Mouse (Mus musculus): ENCODE measurements around the gene Plekha6. TPM values are rescaled to one million over a fixed set of nuclear protein-coding genes. Genes with fewer than 3 reads are reported as not detected.
"Not testable (repeated sequence)": the region's sequence is repeated elsewhere in the genome, so short reads cannot be mapped to it uniquely, and the experiment has no call there.

The Plekha6 gene
- total RNA-seq, 2 experiments from 2014 or later: 66.5 to 87.4 TPM

DNA sequence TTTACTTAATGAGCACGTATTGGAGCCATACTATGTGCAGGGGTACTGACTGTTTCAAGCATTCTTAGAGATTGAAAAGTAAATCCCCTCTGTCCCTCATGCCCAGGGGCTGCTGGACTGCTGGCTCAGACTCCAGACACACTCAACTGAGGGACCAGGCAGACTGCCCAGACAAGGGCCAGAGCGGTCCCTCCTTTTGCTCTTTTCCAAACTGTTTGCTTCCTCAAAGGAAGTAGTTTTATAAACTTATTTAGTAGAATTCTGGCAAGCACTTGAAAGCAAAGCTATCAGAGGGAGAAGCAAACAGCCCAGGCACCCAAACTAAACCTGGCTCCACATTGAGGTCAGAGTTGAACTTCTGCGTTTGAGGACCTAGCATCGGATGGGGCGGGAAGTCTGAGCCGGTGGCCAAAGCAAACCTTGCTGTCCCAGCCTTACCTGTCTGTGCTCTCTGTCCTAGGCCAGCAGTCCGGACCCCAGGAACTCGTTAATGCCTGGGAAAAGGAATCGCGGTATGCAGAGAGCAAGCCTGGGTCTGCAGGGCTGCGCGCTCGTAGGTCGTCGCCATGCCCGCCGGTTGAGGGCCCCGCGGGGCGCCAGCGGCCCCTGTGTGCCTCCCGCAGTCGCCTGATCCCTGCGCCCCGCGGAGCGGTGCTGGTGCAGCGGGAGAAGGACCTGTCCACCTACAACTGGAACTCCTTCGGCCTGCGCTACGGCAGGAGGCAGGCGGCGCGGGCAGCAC is 165.1 kb downstream of the Plekha6 start:
- no peak for DNase-seq (ENCODE audit: low spot score in 2 of 2)
- intact Hi-C loops (cut with DNase I): no loop called here

DNA sequence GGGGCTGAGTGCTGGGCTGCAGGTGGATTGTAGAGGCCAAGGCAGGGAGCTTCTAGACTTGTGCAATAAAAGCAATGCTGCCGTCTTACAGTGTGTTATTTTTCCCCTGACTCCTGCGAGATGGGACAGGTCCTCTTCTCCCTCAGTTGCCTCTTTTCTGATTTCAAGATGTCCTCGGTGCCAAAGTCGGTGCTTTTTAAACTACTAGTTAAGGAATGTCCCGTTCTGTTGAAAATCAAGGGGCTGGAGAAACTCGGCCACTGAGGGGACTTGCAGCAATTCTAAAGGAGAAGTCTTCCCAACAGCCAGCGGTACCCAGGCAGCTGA is 165.6 kb downstream of the Plekha6 start:
- intact Hi-C loops (cut with DNase I): no loop called here
- no peak for DNase-seq (ENCODE audit: low spot score in 2 of 2)

DNA sequence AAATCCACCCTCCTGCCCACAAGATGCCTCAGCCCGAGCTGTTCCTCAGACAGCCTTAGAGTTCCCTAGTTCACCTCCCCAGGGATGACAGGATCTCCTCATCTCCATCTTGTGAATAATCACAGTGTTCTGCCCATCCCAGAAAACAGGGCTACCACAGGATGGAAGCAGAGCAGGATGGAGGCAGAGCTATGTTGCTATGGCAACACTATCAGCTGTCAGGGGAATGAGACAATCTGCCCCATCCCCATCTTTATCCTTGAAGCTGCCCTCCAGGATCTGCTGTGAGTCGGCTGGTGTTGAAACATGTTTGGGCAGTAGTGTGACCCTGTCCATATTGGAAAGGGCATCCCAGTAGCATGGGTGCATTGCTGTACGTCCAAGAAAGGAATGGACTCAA is 167.1 kb downstream of the Plekha6 start:
- intact Hi-C loops (cut with DNase I): no loop called here
- no peak for DNase-seq (ENCODE audit: low spot score in 2 of 2)

DNA sequence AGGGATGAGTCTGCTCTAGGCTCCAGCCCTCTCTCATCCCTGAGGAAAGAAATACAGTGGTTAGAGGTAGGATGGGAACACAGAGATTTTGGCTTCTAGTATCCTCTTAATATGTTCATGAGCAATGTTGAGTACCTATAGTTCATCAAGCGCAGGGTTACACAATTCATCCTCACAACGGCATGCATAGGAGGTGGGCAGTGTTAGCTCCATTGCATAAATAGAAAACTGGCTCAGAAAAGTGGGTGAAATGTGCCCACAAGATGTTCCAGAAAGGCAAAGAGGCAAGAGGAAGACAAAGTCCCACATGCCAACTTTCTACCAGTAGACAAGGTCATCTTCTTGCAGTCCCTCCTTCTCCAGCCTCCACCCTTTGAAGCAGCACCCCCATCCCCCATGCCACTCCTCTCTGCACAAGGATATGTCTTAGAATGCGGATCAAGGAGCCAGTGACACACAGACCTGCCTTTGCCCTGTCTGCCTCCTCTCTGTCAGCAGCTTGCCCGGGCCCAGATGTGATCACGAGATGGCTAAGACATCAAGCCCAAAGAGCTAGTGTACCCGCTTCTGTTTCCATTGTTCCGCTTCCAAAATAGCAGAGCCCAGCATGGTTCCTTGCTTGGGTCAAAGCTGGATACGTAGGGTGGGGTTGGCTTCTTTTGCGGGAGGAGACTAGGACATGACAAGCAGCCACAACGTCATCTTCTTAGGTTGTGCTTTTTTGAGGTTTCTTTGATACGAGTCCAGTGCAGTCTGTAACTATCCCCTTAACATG is 168.8 kb downstream of the Plekha6 start:
- intact Hi-C loops (cut with DNase I): no loop called here
- DNase-seq (ENCODE audit: low spot score in 2 of 2): no peak

DNA sequence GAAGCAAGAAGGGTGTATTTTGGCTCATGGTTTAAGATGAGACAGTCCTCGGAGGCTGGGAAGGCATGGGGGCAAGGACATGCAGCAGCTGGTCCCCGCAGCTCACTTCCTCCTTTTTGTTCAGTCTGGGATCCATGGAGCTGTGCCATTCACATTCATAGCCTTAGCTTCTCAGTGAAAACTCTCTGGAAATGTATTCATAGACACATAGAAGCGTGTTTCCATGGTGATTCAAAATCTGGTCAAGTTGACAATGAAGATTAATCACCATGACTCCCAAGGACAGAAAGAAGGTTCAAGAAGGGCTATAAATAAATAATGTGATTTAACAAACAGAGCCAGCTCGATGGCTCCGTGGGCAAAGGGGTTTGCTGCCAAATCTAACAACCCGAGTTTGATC is 169.9 kb downstream of the Plekha6 start:
- intact Hi-C loops (cut with DNase I): no loop called here
- no peak for DNase-seq (ENCODE audit: low spot score in 2 of 2)

DNA sequence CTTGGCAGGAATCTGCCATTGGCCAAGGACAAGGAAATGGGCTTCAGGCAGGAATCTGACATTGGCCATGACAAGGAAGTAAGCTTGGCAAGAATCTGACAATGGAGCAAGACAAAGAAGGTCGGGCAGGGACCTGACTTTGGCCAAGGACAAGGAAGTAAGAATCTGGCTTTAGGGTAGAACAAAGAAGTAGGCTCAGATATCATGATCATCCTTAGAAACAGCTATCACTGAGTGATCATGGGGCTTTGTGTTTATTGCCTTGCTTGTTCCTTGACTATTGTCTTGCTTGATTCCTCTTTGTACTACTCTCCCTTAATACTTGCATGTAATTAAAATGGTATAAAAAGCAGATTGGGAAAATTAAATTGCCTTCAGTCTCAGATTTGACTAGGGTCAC is 176.4 kb downstream of the Plekha6 start:
- intact Hi-C loops (cut with DNase I); DNase-seq (ENCODE audit: low spot score in 2 of 2): not testable (repeated sequence)

DNA sequence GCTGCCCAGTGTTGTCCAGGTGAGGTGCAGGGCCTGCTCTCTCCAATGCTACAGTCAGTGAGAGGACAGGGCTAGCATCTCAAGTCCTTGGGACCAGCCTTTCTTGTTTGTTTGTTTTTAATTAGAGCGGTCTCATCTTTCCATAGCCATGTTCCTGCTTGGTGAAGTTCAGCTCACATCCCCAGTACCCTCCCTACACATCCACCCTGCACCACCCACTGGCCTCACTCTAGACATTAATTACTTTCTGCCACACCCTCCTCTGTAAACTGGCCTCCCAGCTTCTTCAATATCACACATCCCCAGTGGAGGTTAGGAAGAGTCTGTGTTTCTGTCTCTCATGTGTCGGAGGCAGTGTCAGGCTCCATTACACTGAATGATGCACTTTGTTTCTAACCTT is 180.3 kb downstream of the Plekha6 start:
- intact Hi-C loops (cut with DNase I): no loop called here
- DNase-seq (ENCODE audit: low spot score in 2 of 2): no peak

DNA sequence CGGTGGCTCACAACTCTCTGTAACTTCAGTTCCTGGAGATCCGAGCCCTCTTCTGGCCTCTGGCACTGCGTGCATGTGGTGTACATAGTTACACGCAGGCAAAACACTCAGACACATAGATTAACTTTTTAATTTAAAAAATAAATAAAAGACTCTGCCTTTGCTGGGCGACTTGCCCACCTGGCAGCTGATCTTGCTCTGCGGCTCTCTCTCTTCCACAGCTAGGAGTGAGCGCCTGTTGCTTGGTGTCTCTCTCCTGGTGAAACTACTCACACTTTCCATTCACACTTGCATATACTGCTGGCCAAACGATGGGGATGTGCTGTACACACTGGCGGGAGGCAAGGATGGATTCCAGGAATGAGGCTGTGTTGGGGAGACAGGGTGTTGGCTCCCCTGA is 182.5 kb downstream of the Plekha6 start:
- DNase-seq (ENCODE audit: low spot score in 2 of 2): no peak
- intact Hi-C loops (cut with DNase I): no loop called here

DNA sequence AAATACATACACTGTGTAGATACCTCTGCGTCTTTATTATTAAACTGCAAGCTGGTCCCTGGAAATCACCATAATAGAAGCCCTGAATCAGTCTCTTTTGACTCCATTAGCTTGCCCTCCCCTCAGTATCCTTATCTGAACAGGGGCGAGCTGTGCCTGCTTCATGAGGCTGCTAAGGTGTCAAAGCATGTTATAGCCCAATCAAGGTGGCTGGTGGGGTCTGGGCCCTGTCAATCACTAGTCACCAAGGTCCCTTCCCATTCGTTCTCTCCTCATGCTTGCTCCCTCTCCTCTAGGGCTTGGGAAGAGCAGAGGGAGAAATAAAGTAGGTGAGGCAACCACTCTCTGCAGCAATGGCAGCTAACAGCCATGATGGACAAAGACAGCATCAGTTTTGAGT is 183.2 kb downstream of the Plekha6 start:
- intact Hi-C loops (cut with DNase I): no loop called here
- DNase-seq (ENCODE audit: low spot score in 2 of 2): no peak

DNA sequence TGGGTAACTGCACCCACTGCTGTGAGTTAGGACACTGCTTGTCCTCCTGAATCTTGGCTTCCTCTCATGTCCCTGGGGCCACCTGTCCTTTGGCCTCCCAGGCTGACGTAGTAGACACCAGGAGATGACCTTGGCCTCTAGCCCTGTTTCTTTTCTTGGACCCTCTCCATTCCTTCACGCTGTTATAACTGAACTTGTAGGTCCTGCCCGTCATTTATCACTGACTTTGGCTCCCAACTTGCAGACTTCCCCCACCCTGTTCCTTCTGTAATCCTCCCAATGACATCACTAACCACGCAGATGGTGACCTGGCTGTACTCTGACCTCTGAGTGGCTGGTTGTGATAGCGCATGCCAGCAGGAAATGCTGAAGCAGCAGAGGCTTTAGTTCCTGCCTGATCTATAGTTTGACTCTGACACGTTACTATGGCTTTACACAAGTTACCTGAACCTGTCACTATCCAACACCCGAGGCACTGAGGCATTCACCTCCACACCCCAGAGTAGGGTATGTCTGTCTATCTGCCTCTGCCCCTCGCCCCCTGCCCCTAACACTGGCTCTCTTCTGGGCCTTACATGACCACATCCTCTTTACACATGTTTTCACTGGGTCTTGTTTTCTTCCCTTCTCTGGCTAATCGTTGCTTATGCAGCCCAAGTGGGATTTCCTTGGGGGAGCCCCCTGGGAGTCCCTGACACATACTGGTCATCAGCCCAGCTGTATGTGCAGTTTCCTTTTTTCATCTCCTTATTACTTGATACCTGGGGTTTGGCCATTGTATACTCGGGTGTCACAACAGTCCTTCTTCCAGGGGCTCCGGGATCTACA is 183.9 kb downstream of the Plekha6 start:
- intact Hi-C loops (cut with DNase I): no loop called here
- no peak for DNase-seq (ENCODE audit: low spot score in 2 of 2)

DNA sequence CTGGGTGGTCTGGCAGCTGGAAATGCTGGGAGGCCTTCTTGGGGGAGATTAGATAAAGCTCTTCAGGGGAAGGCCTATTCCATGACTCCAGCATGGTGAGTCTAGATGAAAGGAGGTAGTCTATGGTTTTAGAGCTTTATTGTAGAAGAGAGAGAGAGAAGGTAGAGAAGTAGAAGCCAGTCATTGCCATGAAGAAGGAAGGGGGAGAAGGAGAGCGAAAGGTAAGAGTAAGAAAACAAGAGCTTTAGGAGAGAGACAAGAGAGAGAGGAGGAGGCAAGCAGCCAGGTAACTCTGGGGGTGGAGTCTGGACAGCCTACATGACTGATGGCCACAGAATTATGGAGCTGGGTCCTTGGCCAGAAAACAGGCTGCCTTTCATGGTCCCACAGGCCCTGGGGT is 186.2 kb downstream of the Plekha6 start, which contains the start of gene Ren1:
Gene Ren1 (plus strand): TSS at position 301 of the 400 bp plus-strand sequence.
- intact Hi-C loops (cut with DNase I): no loop called here

DNA sequence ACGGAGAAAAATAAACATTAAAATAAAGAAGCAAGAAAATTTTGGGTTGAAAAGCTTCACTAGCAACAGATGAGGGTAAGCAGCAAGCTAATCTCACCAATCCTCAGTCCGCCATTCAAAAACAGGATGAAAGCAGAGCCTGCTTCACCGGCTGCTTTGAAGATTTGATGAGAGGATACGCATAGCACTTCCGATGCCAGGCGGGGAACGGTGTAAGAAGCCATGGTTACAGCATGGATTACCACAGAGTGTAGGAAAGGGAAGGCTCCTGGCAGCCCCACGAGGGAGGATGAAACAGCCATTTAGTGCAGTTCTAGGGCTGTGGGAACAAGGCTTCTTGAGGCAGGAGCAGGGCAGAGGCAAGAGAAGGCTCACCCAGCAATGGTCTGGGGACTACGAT is 187.8 kb downstream of the Plekha6 start:
- DNase-seq (ENCODE audit: low spot score in 2 of 2): no peak
- intact Hi-C loops (cut with DNase I): loop anchor here (2.0 kb wide), 1 partner anchor 37 kb away; no protein-coding TSS in a partner anchor

More for the DNA sequence above, 186.2 kb downstream of the Plekha6 start, which contains the start of gene Ren1:
- no peak for DNase-seq (ENCODE audit: low spot score in 2 of 2)

Other genes starting within 250 kb of the Plekha6 start
- gene Mdm4, start 133.6 kb upstream of the Plekha6 start, total RNA-seq (2021): 10 to 100 TPM; 63.2 to 91.1 TPM
- 10 to 100 TPM; 12.4 to 18.6 TPM for gene Pik3c2b, start 118.5 kb upstream of the Plekha6 start, total RNA-seq (2021)
- 10 to 100 TPM; 41.7 to 42.4 TPM for gene Ppp1r15b, start 33.1 kb upstream of the Plekha6 start, total RNA-seq (2021)
- gene Golt1a, start 145.6 kb downstream of the Plekha6 start, total RNA-seq (2021): 1 to 10 TPM in 1 of 2 experiments, under 1 TPM in 1; 0.48 to 2.0 TPM
- gene Kiss1, start 157.7 kb downstream of the Plekha6 start, total RNA-seq (2021): not detected
- not detected for gene Ren1, start 186.3 kb downstream of the Plekha6 start, total RNA-seq (2021)
- 10 to 100 TPM in 1 of 2 experiments, 1 to 10 TPM in 1; 7.8 to 10.2 TPM for gene Etnk2, start 199.4 kb downstream of the Plekha6 start, total RNA-seq (2021)

Measured in left cerebral cortex, postnatal 36 days (tissue).